Mouse (Mus musculus) limb, embryonic 12.5 days (tissue): ENCODE data around the gene Nr1i3. TPM values are rescaled to one million over a fixed set of nuclear protein-coding genes. Genes with fewer than 3 reads are reported as not detected.

Source experiments
- ATAC-seq: fragments of 200-750 bp; cut with Nextera tagmentation; 2 replicates; pipeline ENCODE4 v1.8.0; 2017; ENCODE audit warnings: low read depth, moderate TSS enrichment; ENCODE audit not compliant: insufficient number of reproducible peaks, insufficient read depth, low FRiP score, low TSS enrichment
- H3K27ac ChIP-seq: fragments of 300-500 bp; sonication (generic); 2 replicates; pipeline ENCODE4 v1.5.1; 2016; ENCODE audit warnings: mild to moderate bottlenecking, moderate library complexity
- H3K27me3 ChIP-seq: fragments of 300-500 bp; sonication (generic); 2 replicates; pipeline ENCODE4 v1.6.1; 2016; ENCODE audit warnings: mild to moderate bottlenecking, moderate library complexity
- H3K36me3 ChIP-seq: fragments of 300-500 bp; sonication (generic); 2 replicates; pipeline ENCODE4 v1.6.1; 2016; ENCODE audit warnings: mild to moderate bottlenecking, moderate library complexity
- H3K4me1 ChIP-seq: fragments of 300-500 bp; sonication (generic); replicated peaks from 2 replicates; pipeline ENCODE4 v1.6.1; 2016
- H3K4me2 ChIP-seq: fragments of 300-500 bp; sonication (generic); 2 replicates; pipeline ENCODE4 v1.6.1; 2016; ENCODE audit warnings: mild to moderate bottlenecking, moderate library complexity
- H3K4me3 ChIP-seq: fragments of 300-500 bp; sonication (generic); replicated peaks from 2 replicates; pipeline ENCODE4 v1.5.1; 2016; ENCODE audit warnings: mild to moderate bottlenecking
- H3K9ac ChIP-seq: fragments of 300-500 bp; sonication (generic); replicated peaks from 2 replicates; pipeline ENCODE4 v1.6.1; 2016; ENCODE audit warnings: mild to moderate bottlenecking, moderate library complexity
- H3K9me3 ChIP-seq: fragments of 300-500 bp; sonication (generic); 2 replicates; pipeline ENCODE4 v1.6.1; 2016; ENCODE audit warnings: mild to moderate bottlenecking, moderate library complexity
- WGBS: fragments of 180-500 bp; shearing (Covaris S2); methylation state at CpG from one replicate; pipeline ENCODE4 v1.1.7; 2016; 5-methylcytosine and 5-hydroxymethylcytosine counted together
- polyA plus RNA-seq: library from polyadenylated mRNA; unstranded; fragments of >200 nt; fragmentation: Nextera tagmentation; extraction: Ambion mirVana; gene quantifications from 2 replicates; pipeline ENCODE4 v1.2.1, GENCODE M21; 2016

Gene Nr1i3
- polyA plus RNA-seq, 1 experiment from 2014 or later: 0.43 TPM

- ATAC-seq: no peak
- no peak overlapping the region for H3K27ac ChIP-seq
- H3K36me3 ChIP-seq: no peaks in the 10 kb centered on the region
- H3K9me3 ChIP-seq: no peaks in the 10 kb centered on the region
- H3K27me3 ChIP-seq: peaks cover 34% of the 10 kb centered on the region
- H3K9ac ChIP-seq: no peak overlapping the region
- no peak overlapping the region for H3K4me2 ChIP-seq
- no peak overlapping the region for H3K4me3 ChIP-seq
- WGBS: 50% methylated on average over 1 of the region's 1 CpGs
- peaks cover 16% of the 10 kb centered on the region for H3K4me1 ChIP-seq
These were observed 14.2 kb upstream of the Nr1i3 start for GRCm38 (mm10) chr1:171199532-171199931.

- Histone ChIP-seq H3K9ac (no peak overlapping the region), H3K36me3 (no peaks in the 10 kb centered on the region), H3K4me1 (peaks cover 7% of the 10 kb centered on the region), H3K4me2 (no peak overlapping the region), H3K27ac (no peak overlapping the region), H3K4me3 (no peak overlapping the region), H3K27me3 (peaks cover 23% of the 10 kb centered on the region), H3K9me3 (no peaks in the 10 kb centered on the region)
- WGBS: 98% methylated on average over 1 of the region's 1 CpGs
- no peak for ATAC-seq
These were observed 13.0 kb upstream of the Nr1i3 start for GRCm38 (mm10) chr1:171200769-171201168.

- no peak overlapping the region for H3K27ac ChIP-seq
- no peaks in the 10 kb centered on the region for H3K4me1 ChIP-seq
- no peak overlapping the region for H3K4me2 ChIP-seq
- H3K9me3 ChIP-seq: no peaks in the 10 kb centered on the region
- H3K36me3 ChIP-seq: no peaks in the 10 kb centered on the region
- 65% methylated on average over 9 of the region's 11 CpGs for WGBS
- ATAC-seq: no peak
- no peak overlapping the region for H3K4me3 ChIP-seq
- H3K27me3 ChIP-seq: peaks cover 7% of the 10 kb centered on the region; the same call in 1 of the 2 replicates
- no peak overlapping the region for H3K9ac ChIP-seq
These were observed 10.1 kb upstream of the Nr1i3 start for GRCm38 (mm10) chr1:171203471-171204248.

GRCm38 (mm10) chr1:171204249-171204644 lies 9.5 kb upstream of the Nr1i3 start:
- Histone ChIP-seq H3K36me3 (no peaks in the 10 kb centered on the region), H3K9me3 (no peaks in the 10 kb centered on the region), H3K4me1 (no peaks in the 10 kb centered on the region), H3K4me2 (no peak overlapping the region), H3K4me3 (no peak overlapping the region), H3K27ac (no peak overlapping the region), H3K27me3 (peaks cover 4% of the 10 kb centered on the region; the same call in 1 of the 2 replicates), H3K9ac (no peak overlapping the region)
- 21% methylated on average over 7 of the region's 7 CpGs for WGBS
- ATAC-seq: no peak

GRCm38 (mm10) chr1:171205704-171206493 lies 7.9 kb upstream of the Nr1i3 start:
- no peak for ATAC-seq
- H3K4me1 ChIP-seq: no peaks in the 10 kb centered on the region
- H3K9me3 ChIP-seq: no peaks in the 10 kb centered on the region
- no peak overlapping the region for H3K9ac ChIP-seq
- no peak overlapping the region for H3K27ac ChIP-seq
- 76% methylated on average over 6 of the region's 6 CpGs for WGBS
- peaks cover 10% of the 10 kb centered on the region; the same call in 1 of the 2 replicates for H3K27me3 ChIP-seq
- no peak overlapping the region for H3K4me2 ChIP-seq
- no peak overlapping the region for H3K4me3 ChIP-seq
- H3K36me3 ChIP-seq: no peaks in the 10 kb centered on the region

- 13% methylated on average over 4 of the region's 4 CpGs for WGBS
- Histone ChIP-seq H3K27me3 (peaks cover 15% of the 10 kb centered on the region; the same call in 1 of the 2 replicates), H3K4me3 (no peak overlapping the region), H3K4me1 (no peaks in the 10 kb centered on the region), H3K36me3 (no peaks in the 10 kb centered on the region), H3K9ac (no peak overlapping the region), H3K9me3 (no peaks in the 10 kb centered on the region), H3K4me2 (no peak overlapping the region), H3K27ac (no peak overlapping the region)
- no peak for ATAC-seq
These were observed 4.4 kb upstream of the Nr1i3 start for GRCm38 (mm10) chr1:171209409-171209808.

- Histone ChIP-seq H3K27me3 (peaks cover 13% of the 10 kb centered on the region; the same call in 1 of the 2 replicates), H3K9me3 (no peaks in the 10 kb centered on the region), H3K4me1 (no peaks in the 10 kb centered on the region), H3K4me3 (no peak overlapping the region), H3K4me2 (no peak overlapping the region), H3K36me3 (0 out of 2 replicates have a peak, but pooled peaks cover under 1% of the 10 kb centered on the region), H3K27ac (no peak overlapping the region), H3K9ac (no peak overlapping the region)
- ATAC-seq: no peak
- WGBS: 59% methylated on average over 3 of the region's 3 CpGs
These were observed 916 bp upstream of the Nr1i3 start for GRCm38 (mm10) chr1:171212854-171213253.

- no peak for ATAC-seq
- 92% methylated on average over 18 of the region's 18 CpGs for WGBS
- H3K4me1 ChIP-seq: peaks cover 6% of the 10 kb centered on the region
- H3K4me3 ChIP-seq: no peak overlapping the region
- H3K27me3 ChIP-seq: 0 out of 2 replicates have a peak, but pooled peaks cover 5% of the 10 kb centered on the region
- H3K9ac ChIP-seq: no peak overlapping the region
- peaks cover 25% of the 10 kb centered on the region for H3K36me3 ChIP-seq
- no peaks in the 10 kb centered on the region for H3K9me3 ChIP-seq
- no peak overlapping the region for H3K27ac ChIP-seq
- H3K4me2 ChIP-seq: no peak overlapping the region
These were observed 2.6 kb downstream of the Nr1i3 start for GRCm38 (mm10) chr1:171216241-171216955.

GRCm38 (mm10) chr1:171220871-171221270 lies 7.1 kb downstream of the Nr1i3 start:
- peak overlapping the region; percentile 87 for H3K4me2 ChIP-seq
- no peak overlapping the region for H3K27ac ChIP-seq
- ATAC-seq: no peak
- no peaks in the 10 kb centered on the region for H3K27me3 ChIP-seq
- no peaks in the 10 kb centered on the region for H3K9me3 ChIP-seq
- H3K36me3 ChIP-seq: peaks cover 25% of the 10 kb centered on the region
- H3K4me1 ChIP-seq: peaks cover 10% of the 10 kb centered on the region
- peak overlapping the region; percentile 59; the same call in 1 of the 2 replicates for H3K4me3 ChIP-seq
- H3K9ac ChIP-seq: no peak overlapping the region
- 8% methylated on average over 10 of the region's 10 CpGs for WGBS

GRCm38 (mm10) chr1:171221281-171222193 lies 7.8 kb downstream of the Nr1i3 start:
- no peaks in the 10 kb centered on the region for H3K9me3 ChIP-seq
- peaks cover 25% of the 10 kb centered on the region for H3K36me3 ChIP-seq
- H3K9ac ChIP-seq: peak overlapping the region; percentile 58
- WGBS: 6% methylated on average over 22 of the region's 22 CpGs
- peak overlapping the region; percentile 87 for H3K4me2 ChIP-seq
- H3K27me3 ChIP-seq: no peaks in the 10 kb centered on the region
- ATAC-seq: peak; percentile 4; the same call in 1 of the 2 replicates
- peak overlapping the region; percentile 59 for H3K4me3 ChIP-seq
- H3K27ac ChIP-seq: no peak overlapping the region
- peaks cover 10% of the 10 kb centered on the region for H3K4me1 ChIP-seq
